Mouse (Mus musculus) adrenal gland, postnatal 36 days (tissue): Measurements from ENCODE around the gene Dph1. TPM values are rescaled to one million over a fixed set of nuclear protein-coding genes. Genes with fewer than 3 reads are reported as not detected.

Experiments
- DNase-seq, 2 experiments: peaks; one replicate each; pipeline ENCODE4 v3.0.0; 2021; ENCODE audit warnings: mixed read lengths in 1 of 2
- total RNA-seq, 2 experiments: library from RNA; stranded (reverse); gene quantifications; 2 replicates each; pipeline ENCODE4 v1.2.3; 2021

Gene Dph1
- total RNA-seq, 2 experiments from 2014 or later, result 29.8 to 30.6 TPM

DNA sequence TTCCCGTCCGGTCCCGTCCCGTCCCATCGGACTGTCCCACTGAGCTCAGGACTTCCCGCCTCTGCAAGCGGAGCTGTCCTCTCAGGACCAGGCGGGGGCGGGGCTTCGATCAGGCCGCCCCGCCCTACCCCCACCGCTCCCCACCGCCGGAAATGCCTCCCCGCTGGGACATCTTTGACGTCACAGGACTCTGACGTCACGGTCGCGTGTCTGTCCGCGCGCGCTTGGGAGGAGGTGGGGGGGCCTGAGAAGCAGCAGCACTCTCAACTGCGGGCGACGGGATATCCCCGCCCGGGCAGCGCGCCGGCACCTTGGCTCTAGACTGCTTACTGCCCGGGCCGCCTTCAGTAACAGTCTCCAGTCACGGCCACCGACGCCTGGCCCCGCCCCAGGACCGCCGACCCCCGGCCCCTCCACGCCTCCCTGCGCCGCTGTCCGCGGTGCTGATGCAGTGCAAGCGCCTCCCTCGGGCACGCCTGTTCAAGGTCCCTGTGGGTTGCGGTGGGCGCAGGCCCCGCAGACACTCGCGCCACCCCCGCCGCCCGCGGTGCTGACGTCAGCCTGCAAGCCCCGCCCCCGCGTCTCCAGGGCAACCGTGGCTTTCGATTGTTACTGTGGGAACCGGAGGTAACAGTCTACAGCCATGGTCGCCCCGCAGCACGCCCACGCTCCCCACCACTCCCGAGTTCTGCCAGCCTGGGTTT, 17.8 kb downstream of the Dph1 start:
- DNase-seq, result peak; percentile 89 to 91

DNA sequence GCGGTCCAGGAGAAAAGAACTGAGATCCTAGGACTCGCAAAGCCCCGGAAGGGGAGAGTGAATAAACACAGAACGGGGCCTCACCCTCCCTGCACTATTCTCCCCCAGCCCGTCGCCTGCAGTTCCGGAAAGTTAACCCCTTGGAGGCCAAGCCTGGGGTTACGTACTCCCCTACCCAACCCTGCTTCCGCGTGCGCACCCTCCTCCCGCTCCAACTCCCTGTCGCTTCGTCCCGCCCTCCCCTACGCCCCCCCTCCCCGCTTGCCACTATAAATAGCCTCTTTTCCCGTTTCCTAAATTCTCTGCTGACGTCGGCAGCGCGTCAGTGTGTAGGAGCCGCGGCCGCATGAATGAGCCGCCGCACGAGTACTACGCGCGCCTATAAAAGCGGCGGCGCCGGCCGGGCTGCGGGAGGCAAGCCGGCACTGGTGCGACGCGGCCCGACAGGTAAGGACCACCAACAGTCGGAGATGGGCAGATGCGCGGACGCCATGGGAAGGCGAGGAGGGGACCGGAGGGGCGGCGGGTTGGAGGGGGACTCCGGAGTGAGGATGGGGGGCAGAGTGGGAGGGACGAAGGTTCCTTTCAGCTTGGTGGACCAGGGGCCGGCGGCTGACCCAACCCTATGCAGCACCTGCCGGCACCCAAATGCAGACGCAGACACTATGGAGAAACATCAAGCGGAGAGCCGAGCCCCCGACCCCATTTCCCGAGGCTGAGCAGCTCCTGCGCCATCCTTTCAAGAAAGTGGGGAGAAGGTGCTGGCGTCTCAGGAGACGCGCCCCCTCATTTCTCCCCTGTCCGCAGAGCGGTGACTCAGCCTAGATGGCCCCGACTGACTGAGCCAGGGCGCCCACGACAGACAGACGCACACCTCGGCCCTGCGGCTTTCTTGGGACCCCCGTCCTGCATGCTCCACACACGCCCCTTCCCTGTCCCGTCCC, 18.6 kb downstream of the Dph1 start:
- peak; percentile 37 to 55 for DNase-seq

DNA sequence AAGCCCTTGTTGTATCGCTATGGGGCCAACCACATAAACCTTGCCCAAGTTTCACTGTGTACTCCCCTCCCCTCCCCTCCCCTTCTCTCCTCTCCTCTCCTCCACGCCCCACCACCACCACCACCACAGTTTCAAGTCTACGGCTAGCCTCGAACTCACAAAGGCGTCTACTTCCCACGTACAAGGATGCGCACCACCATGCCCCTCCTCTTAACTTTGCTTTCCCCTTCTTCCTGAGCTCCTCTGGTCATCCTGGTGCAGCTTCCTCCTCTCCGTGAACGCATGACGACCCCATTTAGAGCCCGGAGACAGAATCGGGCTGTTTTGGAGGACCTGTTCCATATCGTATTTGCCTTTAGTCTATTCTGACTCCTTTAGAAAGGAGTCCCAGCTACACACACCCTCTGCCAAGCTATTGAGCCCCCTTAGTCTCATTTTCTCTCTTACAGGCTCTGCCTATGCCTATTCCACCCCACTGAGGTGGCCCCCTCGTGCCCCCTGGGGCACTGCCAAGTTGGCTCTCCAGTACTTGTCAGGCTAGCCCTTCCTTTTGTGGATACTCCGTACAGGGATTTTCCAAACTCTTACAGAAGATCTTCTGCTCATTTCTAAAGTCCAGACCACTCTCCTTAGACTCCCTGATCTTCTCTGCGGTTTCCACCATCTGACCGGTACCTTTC, 19.7 kb downstream of the Dph1 start:
- DNase-seq, result no peak

DNA sequence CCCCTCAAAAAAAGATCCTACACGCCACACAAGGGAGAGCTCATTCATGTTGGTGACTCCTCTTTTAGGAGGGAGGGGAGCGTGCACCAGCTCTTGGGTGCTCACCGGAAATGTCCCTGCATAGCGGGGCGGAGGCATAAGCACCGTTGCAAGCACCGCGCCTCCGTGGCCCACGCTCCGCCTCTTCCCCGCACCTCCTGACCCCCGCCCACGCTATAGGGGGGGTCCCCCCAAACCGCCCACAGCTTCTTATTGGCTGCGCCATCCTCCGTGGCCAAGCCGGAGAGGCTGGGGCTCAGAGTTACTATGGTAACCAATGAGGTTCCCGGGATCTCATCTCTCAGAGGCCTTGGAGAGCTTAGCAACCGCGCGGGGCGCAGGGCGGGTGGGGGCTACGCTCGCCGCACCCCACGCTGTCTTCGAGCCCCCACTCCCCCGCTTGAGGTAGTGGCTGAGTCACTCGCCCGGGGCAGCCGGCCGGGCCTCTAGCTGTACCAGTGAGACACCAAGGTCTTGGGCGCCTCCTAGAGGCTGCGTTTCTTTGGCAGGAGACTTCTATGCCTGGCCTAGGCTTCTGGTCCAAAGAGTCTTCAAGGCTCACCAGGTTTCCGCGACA, 20.8 kb downstream of the Dph1 start:
- peak; percentile 94 to 96 for DNase-seq

DNA sequence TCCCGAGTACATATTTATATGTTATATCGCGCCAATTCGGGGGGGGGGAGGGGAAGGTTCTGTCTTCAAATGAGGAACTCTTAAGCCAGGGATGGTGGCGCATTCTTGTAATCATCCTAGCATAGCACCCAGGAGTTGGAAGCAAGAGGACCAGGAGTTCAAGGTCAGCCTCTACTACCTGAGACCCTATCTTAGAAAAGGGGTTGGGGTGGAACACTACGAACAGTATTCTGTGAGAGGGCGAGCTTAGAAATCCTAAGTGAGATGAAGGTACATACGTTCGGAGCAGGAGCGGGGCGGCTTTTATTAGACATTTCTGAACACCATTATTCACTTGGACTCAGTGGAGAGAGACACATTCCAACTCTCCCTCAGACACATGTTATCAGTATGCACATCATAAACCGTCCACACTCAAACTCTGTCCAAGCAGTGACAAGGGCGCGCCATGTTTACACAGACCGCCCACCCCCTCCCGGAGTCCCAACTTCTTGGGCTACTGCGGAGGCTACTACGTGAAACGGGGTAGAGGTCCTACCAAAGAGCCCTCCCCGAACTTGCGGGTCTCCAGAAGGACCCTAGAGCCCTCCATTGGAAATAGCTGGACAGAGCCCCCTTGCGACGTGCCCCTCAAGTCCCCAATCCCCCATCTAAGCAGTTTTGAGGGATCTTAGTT, 21.5 kb downstream of the Dph1 start, which contains the start of gene Hic1:
Gene Hic1 (minus strand): TSS at position 115 of the 676 bp plus-strand sequence.
- peak in 1 of 2 experiments; percentile 37 for DNase-seq

GRCm38 (mm10) chr11:75168590-75169361, 22.3 kb downstream of the Dph1 start:
- peak; percentile 87 to 93 for DNase-seq

GRCm38 (mm10) chr11:75167643-75168589, 23.1 kb downstream of the Dph1 start:
- DNase-seq, result peak in 1 of 2 experiments; percentile 62

DNA sequence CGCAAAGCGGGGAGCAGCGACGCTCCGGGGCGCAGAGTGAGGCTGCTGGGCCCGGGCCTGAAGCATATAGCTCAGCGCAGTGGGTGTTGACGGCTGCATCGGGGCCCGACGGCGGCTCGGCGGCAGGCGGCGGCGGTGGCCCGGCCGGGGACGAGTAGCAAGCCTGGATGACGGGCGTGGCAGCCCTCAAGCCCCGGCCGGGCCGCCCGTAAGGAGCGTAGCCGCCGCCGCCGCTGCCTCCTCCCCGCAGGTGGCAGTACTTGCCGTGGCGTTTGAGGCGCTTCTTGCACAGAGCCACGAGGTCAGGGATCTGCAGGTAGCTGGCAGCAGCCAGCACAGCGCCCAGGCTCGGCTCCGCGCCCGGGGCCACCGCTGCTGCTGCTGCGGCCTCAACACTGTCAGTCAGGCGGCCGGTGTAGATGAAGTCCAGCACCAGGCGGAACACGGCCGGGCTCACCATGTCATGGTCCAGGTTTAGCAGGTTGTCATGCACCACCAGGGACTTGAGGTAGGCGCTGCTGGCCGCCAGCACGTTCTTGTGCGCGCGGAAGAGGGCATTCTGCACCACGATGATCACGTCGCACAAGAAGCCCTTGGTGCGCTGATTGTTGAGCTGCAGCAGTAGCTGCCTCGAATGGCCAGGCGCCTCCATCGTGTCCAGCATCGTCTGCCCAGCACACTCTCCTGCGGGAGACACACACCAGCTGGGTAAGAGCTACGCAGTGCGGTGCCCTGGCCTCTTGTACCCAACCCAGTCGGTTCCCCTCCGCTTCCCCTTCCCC, 24.0 kb downstream of the Dph1 start:
- peak in 1 of 2 experiments; percentile 58 for DNase-seq

GRCm38 (mm10) chr11:75166193-75166842, 24.7 kb downstream of the Dph1 start:
- no peak for DNase-seq

GRCm38 (mm10) chr11:75165441-75166192, 25.4 kb downstream of the Dph1 start:
- DNase-seq, result peak; percentile 89 to 91

GRCm38 (mm10) chr11:75164750-75165149, 26.3 kb downstream of the Dph1 start:
- DNase-seq, result no peak

DNA sequence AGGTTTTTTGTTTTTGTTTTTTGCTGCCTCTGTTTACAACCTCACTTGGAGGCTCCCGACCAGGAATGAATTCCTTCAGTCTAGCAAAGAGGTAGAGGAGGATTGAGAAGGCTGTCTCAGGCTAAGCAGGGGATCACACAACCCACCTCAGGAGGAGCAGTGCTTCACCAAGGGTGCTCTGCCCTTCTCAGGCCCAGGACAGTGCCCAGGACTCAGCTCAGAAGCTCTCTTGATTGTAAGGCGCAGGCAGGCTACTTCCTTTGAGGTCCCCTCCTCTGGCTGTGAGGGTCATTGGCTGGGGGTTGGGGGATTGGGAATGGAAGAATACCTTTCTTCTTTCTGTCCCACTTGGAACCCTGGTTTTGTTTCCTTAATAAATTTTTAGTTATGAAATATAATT, 27.0 kb downstream of the Dph1 start:
- no peak for DNase-seq

DNA sequence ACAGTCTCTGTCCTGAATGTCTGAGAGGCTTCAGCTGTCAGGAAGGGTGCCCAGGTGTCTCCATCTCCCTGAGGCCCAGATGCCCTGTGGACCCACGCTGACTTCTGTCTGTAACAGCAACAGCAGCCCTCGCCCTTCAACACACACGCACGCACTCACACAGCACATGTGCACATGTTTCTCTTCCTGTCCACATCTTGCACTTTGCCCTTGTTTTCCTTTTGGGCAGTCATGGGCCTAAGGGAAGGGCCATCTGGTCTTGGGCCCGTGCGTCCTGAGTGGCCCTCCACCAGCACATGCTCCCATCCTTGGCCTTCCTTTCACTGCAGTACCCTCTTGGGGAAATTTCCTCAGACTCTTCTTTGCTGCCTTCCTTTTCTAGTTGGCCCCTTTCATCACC, 27.7 kb downstream of the Dph1 start:
- DNase-seq, result no peak

- no peak for DNase-seq
Measured at GRCm38 (mm10) chr11:75162591-75163080, 28.4 kb downstream of the Dph1 start.

- no peak for DNase-seq
Measured at GRCm38 (mm10) chr11:75161417-75162008, 29.5 kb downstream of the Dph1 start.

DNA sequence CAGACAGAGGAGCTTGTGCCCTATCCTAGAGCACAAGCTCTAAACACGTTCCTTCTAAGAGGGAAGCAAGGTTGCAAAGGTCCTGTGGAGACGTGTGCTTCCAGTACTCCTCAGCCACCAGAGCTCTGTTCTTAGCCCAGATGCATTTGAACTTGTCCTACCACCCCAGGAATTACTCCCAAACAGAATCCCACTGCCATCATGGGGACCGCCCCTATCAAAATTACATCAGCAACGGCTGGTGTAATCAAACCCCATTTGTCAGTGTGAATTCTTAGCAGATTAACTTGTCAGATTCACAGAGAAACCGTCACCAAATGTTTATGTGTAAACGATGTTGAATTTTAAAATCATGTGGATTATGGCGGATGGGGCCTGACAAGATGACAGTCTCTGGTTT, 30.1 kb downstream of the Dph1 start:
- DNase-seq, result no peak

- DNase-seq, result peak; percentile 54 to 80
Measured at GRCm38 (mm10) chr11:75159564-75159963, 31.5 kb downstream of the Dph1 start.
